Mouse (Mus musculus) CH12.LX (cell line): ENCODE results near the gene Rnf41. TPM values are rescaled to one million over a fixed set of nuclear protein-coding genes. Genes with fewer than 3 reads are reported as not detected.

Experiments used
- DNase-seq: peaks from one replicate; pipeline ENCODE4 v3.0.0-alpha.2; 2013; ENCODE audit errors: extremely low read depth
- H3K27ac ChIP-seq: 2 replicates; pipeline ENCODE4 v1.5.1; 2012; ENCODE audit warnings: low read depth, mild to moderate bottlenecking, control low read depth, moderate library complexity; ENCODE audit not compliant: insufficient read depth
- H3K27me3 ChIP-seq: replicated peaks from 2 replicates; pipeline ENCODE3; 2012; ENCODE audit warnings: inconsistent platforms
- H3K36me3 ChIP-seq, 2 experiments: replicated peaks in 1 of 2; 2 replicates each; pipeline versions ENCODE3 to v1.6.1; 2012; ENCODE audit warnings: inconsistent platforms in 1 of 2, low read length in 1 of 2, mild to moderate bottlenecking in 1 of 2, mixed read lengths in 1 of 2, moderate library complexity in 1 of 2; ENCODE audit not compliant: control insufficient read depth in 1 of 2, insufficient read depth in 1 of 2
- H3K4me1 ChIP-seq, 2 experiments: 2 replicates each; pipeline ENCODE4 v1.6.1; 2012; ENCODE audit warnings: inconsistent platforms in 1 of 2, moderate library complexity in 1 of 2; ENCODE audit not compliant: insufficient read depth in 2 of 2, control insufficient read depth in 1 of 2
- H3K4me2 ChIP-seq: 2 replicates; pipeline ENCODE4 v1.6.1; 2012; ENCODE audit warnings: low read depth, mild to moderate bottlenecking, control low read depth; ENCODE audit not compliant: poor library complexity, insufficient read depth, severe bottlenecking
- H3K4me3 ChIP-seq, 3 experiments: fragments of 150-350 bp in 1 of 3; sonication (generic) in 1 of 3; replicated peaks in 1 of 3; 2 replicates each; pipeline versions ENCODE3 to v1.5.1; 2011 to 2012; ENCODE audit warnings: low read depth in 2 of 3, low read length in 2 of 3, mild to moderate bottlenecking in 2 of 3, moderate library complexity in 2 of 3, control low read depth in 1 of 3, improper control_type of control experiment in 1 of 3, inconsistent platforms in 1 of 3, mixed read lengths in 1 of 3; ENCODE audit not compliant: poor library complexity in 1 of 3
- H3K79me2 ChIP-seq: replicated peaks from 2 replicates; pipeline ENCODE4 v1.6.1; 2012; ENCODE audit warnings: mild to moderate bottlenecking, moderate library complexity; ENCODE audit not compliant: control insufficient read depth, poor library complexity, insufficient read depth, severe bottlenecking; ENCODE audit errors: extremely low read depth
- H3K9ac ChIP-seq: 2 replicates; pipeline ENCODE4 v1.6.1; 2012; ENCODE audit warnings: low read depth, mild to moderate bottlenecking, control low read depth, moderate library complexity; ENCODE audit not compliant: insufficient read depth
- H3K9me3 ChIP-seq: replicated peaks from 2 replicates; pipeline ENCODE3; 2012; ENCODE audit warnings: low read length, inconsistent platforms, mixed read lengths
- BHLHE40 ChIP-seq: IDR thresholded peaks from 2 replicates; pipeline ENCODE4 v1.6.1; 2011; ENCODE audit warnings: mild to moderate bottlenecking, low read depth, low read length, improper control_type of control experiment
- CTCF ChIP-seq, 2 experiments: IDR thresholded peaks in 1 of 2; conservative IDR thresholded peaks in 1 of 2; 2 replicates each; pipeline ENCODE4 v1.5.1; 2011 to 2012; ENCODE audit warnings: low read depth in 2 of 2, low read length in 2 of 2, improper control_type of control experiment in 1 of 2, inconsistent platforms in 1 of 2, mild to moderate bottlenecking in 1 of 2, moderate library complexity in 1 of 2
- E2F4 ChIP-seq: IDR thresholded peaks from 2 replicates; pipeline ENCODE4 v1.6.1; 2011; ENCODE audit warnings: low read depth, low read length, improper control_type of control experiment; ENCODE audit not compliant: insufficient replicate concordance
- EP300 ChIP-seq: IDR thresholded peaks from 2 replicates; pipeline ENCODE4 v1.6.1; 2011; ENCODE audit warnings: low read length, improper control_type of control experiment
- ETS1 ChIP-seq: conservative IDR thresholded peaks from 2 replicates; pipeline ENCODE4 v1.6.1; 2012; ENCODE audit warnings: low read depth, mild to moderate bottlenecking, inconsistent platforms, low read length, improper control_type of control experiment, moderate library complexity
- GABPA ChIP-seq: IDR thresholded peaks from 2 replicates; pipeline ENCODE4 v1.6.1; 2012; ENCODE audit warnings: low read depth, low read length, improper control_type of control experiment, inconsistent platforms; ENCODE audit not compliant: insufficient replicate concordance
- HCFC1 ChIP-seq: IDR thresholded peaks from 2 replicates; pipeline ENCODE4 v1.6.1; 2012; ENCODE audit warnings: low read depth, mild to moderate bottlenecking, inconsistent platforms, low read length, improper control_type of control experiment
- IRF4 ChIP-seq: IDR thresholded peaks from 2 replicates; pipeline ENCODE4 v1.6.1; 2014; ENCODE audit warnings: low read depth, mild to moderate bottlenecking, inconsistent platforms, low read length, improper control_type of control experiment
- JUND ChIP-seq: conservative IDR thresholded peaks from 2 replicates; pipeline ENCODE4 v1.6.1; 2011; ENCODE audit warnings: low read depth, low read length, improper control_type of control experiment
- KAT2A ChIP-seq: IDR thresholded peaks from 2 replicates; pipeline ENCODE4 v1.6.1; 2012; ENCODE audit warnings: low read length, improper control_type of control experiment, inconsistent platforms; ENCODE audit not compliant: insufficient replicate concordance
- MAFK ChIP-seq: IDR thresholded peaks from 2 replicates; pipeline ENCODE4 v1.6.1; 2011; ENCODE audit warnings: low read length, improper control_type of control experiment; ENCODE audit not compliant: insufficient replicate concordance
- MAZ ChIP-seq: IDR thresholded peaks from 2 replicates; pipeline ENCODE4 v1.6.1; 2012; ENCODE audit warnings: low read depth, mild to moderate bottlenecking, inconsistent platforms, low read length, improper control_type of control experiment, moderate library complexity
- MYC ChIP-seq: IDR thresholded peaks from 2 replicates; pipeline ENCODE4 v1.6.1; 2011; ENCODE audit warnings: low read depth, mild to moderate bottlenecking, improper control_type of control experiment, low read length
- NELFE ChIP-seq: IDR thresholded peaks from 2 replicates; pipeline ENCODE4 v1.6.1; 2011; ENCODE audit warnings: low read depth, low read length, improper control_type of control experiment
- PAX5 ChIP-seq: IDR thresholded peaks from 2 replicates; pipeline ENCODE4 v1.6.1; 2012; ENCODE audit warnings: low read length, inconsistent platforms, mixed read lengths
- POLR2A ChIP-seq: IDR thresholded peaks from 2 replicates; pipeline ENCODE4 v1.6.1; 2011; ENCODE audit warnings: low read depth, mild to moderate bottlenecking, improper control_type of control experiment, low read length
- POLR2AphosphoS2 ChIP-seq: IDR thresholded peaks from 2 replicates; pipeline ENCODE4 v1.6.1; 2011; ENCODE audit warnings: low read depth, low read length, improper control_type of control experiment
- RCOR1 ChIP-seq: conservative IDR thresholded peaks from 2 replicates; pipeline ENCODE4 v1.6.1; 2012; ENCODE audit warnings: low read depth, mild to moderate bottlenecking, inconsistent platforms, low read length, improper control_type of control experiment
- SIN3A ChIP-seq: IDR thresholded peaks from 2 replicates; pipeline ENCODE4 v1.6.1; 2012; ENCODE audit warnings: low read length, improper control_type of control experiment, inconsistent platforms
- TBP ChIP-seq: conservative IDR thresholded peaks from 2 replicates; pipeline ENCODE4 v1.6.1; 2011; ENCODE audit warnings: low read depth, low read length, improper control_type of control experiment
- TCF12 ChIP-seq: IDR thresholded peaks from 2 replicates; pipeline ENCODE4 v1.6.1; 2014; ENCODE audit warnings: low read depth, mild to moderate bottlenecking, inconsistent platforms, low read length, improper control_type of control experiment
- USF2 ChIP-seq: conservative IDR thresholded peaks from 2 replicates; pipeline ENCODE4 v1.6.1; 2011; ENCODE audit warnings: low read depth, low read length, improper control_type of control experiment
- ZC3H11A ChIP-seq: IDR thresholded peaks from 2 replicates; pipeline ENCODE4 v1.6.1; 2012; ENCODE audit warnings: low read depth, mild to moderate bottlenecking, inconsistent platforms, low read length, improper control_type of control experiment
- ZNF384 ChIP-seq: IDR thresholded peaks from 2 replicates; pipeline ENCODE4 v1.6.1; 2012; ENCODE audit warnings: low read depth, low read length, improper control_type of control experiment, inconsistent platforms
- dilution Hi-C: fragments of 300-500 bp; cut with MboI; formaldehyde crosslinking; loops from 2 replicates; pipeline ENCODE4 v1.14.3; 2020; ENCODE audit warnings: low sequenced_read_pairs; ENCODE audit not compliant: extremely low pct_unique_long_range_greater_than_20kb, extremely low pct_ligation_motif_present
- in situ Hi-C: fragments of 300-500 bp; cut with MboI; formaldehyde crosslinking; loops from 3 replicates; pipeline ENCODE4 v1.14.3; 2019; ENCODE audit warnings: low sequenced_read_pairs, low pct_ligation_motif_present, low pct_unique_long_range_greater_than_20kb, mixed read lengths
- polyA plus RNA-seq: library from polyadenylated mRNA; unstranded; fragments of >175 nt; gene quantifications from 2 replicates; pipeline ENCODE4 v1.2.1, GENCODE M21; 2012; ENCODE audit warnings: low read depth; ENCODE audit not compliant: insufficient read length
- total RNA-seq, 2 experiments: library from RNA; depleted of rRNA; stranded (reverse); fragments of 300-350 nt in 1 of 2; fragments of >200 nt in 1 of 2; gene quantifications; 2 replicates each; pipeline ENCODE4 v1.2.3; 2012 to 2014

The Rnf41 gene
- total and polyA plus RNA-seq, 3 experiments: 15.3 to 19.9 (median 17.4) TPM

GRCm38 (mm10) chr10:128378462-128378861, 33.0 kb upstream of the Rnf41 start:
- dilution Hi-C loops: no loop called here
- Histone ChIP-seq H3K4me1 (peaks cover 14 to 31% of the 10 kb centered on the region in 2 experiments), H3K4me3 (peak overlapping the region; percentile 83 to 89 (median 84)), H3K9ac (peak overlapping the region; percentile 97), H3K27ac (0 out of 2 replicates have a peak overlapping the region, but pooled peaks have one; percentile 8), H3K4me2 (peak overlapping the region; percentile 86; the same call in 1 of the 2 replicates), H3K36me3 (peaks cover 37 to 51% of the 10 kb centered on the region in 2 experiments), H3K27me3 (no peaks in the 10 kb centered on the region), H3K79me2 (peaks cover 25% of the 10 kb centered on the region), H3K9me3 (no peaks in the 10 kb centered on the region)
- in situ Hi-C loops: no loop called here
- TF ChIP-seq E2F4 (no peak), HCFC1 (no peak), ETS1 (no peak), JUND (no peak), TCF12 (no peak), PAX5 (no peak), KAT2A (no peak), ZNF384 (no peak), CTCF (conservative IDR thresholded peaks at IDR 0.05 in 1 of 2, IDR thresholded peaks at IDR 0.05 in 1 of 2; ENCODE audit: low read depth in 2 of 2, low read length in 2 of 2) (no peak), POLR2A (no peak), USF2 (no peak), IRF4 (no peak), MAZ (no peak), POLR2AphosphoS2 (no peak)
- DNase-seq: no peak

GRCm38 (mm10) chr10:128379260-128379659, 32.2 kb upstream of the Rnf41 start:
- Histone ChIP-seq H3K4me1 (peaks cover 14 to 31% of the 10 kb centered on the region in 2 experiments), H3K79me2 (peaks cover 25% of the 10 kb centered on the region), H3K4me3 (no peak overlapping the region), H3K9me3 (no peaks in the 10 kb centered on the region), H3K9ac (no peak overlapping the region), H3K27ac (peak overlapping the region; percentile 4; the same call in 1 of the 2 replicates), H3K4me2 (no peak overlapping the region), H3K36me3 (peaks cover 45 to 59% of the 10 kb centered on the region in 2 experiments), H3K27me3 (no peaks in the 10 kb centered on the region)
- TF ChIP-seq IRF4 (no peak), SIN3A (no peak), MAFK (no peak), TBP (no peak), POLR2AphosphoS2 (no peak), BHLHE40 (no peak), RCOR1 (no peak), E2F4 (no peak), TCF12 (no peak), ZC3H11A (no peak), EP300 (no peak), GABPA (no peak), MYC (no peak), NELFE (no peak), KAT2A (no peak)
- DNase-seq: no peak
- in situ Hi-C loops: no loop called here
- dilution Hi-C loops: no loop called here
